Mouse (Mus musculus) B cell, adult 67 days (primary cell): ENCODE data around the gene Pofut1. TPM values are rescaled to one million over a fixed set of nuclear protein-coding genes. Genes with fewer than 3 reads are reported as not detected.

Experiments used
- total RNA-seq, 2 experiments: library from RNA; stranded (reverse); gene quantifications; 4 replicates each; pipeline ENCODE4 v1.2.4; 2023

Pofut1 gene
- 10 to 100 TPM; 34.0 to 37.9 TPM for total RNA-seq

DNA sequence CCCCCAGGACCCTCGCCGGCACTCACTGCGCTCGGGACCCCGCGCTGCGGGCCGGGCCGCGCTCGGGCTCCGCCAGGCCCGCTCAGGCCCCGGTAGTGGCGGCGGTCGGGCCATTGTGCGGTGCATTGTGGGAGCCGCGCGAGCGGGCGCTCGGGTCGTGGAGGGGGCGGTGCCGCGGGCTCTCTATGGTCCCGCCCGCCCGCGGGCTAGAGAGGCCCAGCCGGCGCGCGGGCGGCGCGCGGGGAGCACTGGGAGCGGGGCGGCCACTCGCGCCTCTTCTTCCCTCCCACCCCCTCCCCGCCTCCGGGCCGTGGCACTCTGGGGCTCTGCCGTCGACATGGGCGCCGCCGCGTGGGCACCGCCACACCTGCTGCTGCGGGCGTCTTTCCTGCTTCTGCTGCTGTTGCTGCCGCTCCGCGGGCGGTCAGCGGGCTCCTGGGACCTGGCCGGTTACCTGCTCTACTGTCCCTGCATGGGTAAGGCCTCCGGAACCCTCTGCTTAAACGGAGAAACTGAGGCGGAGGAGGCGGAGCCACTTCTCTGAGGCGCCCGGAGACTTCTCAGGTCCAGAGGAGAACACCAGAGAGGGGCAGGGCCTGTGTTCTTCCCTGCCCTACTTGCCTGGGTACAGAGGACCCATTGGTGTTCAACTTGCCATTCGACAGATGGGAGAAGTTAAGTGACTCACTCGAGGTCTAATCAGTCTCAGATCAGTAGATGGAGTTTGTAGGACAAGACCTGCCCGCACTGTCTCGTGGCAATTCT is at the start of gene Pofut1, which contains the start of gene Plagl2:
TSS of gene Pofut1 (plus strand) at position 284 of the 765 bp plus-strand sequence.
TSS of gene Plagl2 (minus strand) at position 177 of the 765 bp plus-strand sequence.

DNA sequence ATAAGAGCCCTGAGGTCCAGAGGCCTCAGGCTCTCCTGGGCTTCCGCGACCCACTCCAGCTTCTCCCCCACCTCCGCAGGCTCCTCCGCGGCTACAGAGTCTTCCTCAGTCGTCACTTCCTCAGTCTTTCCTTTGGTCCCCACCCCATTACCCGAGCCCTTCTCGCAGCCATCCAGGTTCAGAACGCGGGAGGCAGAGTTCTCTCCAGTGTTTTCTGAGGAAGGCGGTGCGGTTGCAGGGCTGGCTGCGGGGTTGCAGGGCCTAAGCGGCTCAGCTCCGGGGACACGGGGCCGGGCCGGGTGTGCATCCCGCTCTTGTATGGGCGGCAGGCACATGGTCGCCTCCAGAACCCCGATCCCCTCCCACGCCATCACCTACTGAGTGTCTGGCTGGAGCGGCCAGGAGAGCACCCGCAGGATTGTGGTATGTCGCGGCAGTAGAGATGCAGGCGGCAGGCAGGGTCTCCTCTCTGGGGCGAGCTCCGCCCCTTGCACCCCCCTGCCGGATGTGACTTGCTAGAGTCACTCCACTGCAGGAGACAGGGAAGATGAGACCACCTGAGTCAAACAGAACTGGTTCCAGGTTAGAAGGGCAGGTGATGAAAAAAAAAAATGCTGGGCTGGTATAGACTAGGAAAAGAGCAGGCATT is 16.3 kb upstream of the Pofut1 start, which contains the start of gene Tspyl3:
TSS of gene Tspyl3 (minus strand) at position 496 of the 649 bp plus-strand sequence.

DNA sequence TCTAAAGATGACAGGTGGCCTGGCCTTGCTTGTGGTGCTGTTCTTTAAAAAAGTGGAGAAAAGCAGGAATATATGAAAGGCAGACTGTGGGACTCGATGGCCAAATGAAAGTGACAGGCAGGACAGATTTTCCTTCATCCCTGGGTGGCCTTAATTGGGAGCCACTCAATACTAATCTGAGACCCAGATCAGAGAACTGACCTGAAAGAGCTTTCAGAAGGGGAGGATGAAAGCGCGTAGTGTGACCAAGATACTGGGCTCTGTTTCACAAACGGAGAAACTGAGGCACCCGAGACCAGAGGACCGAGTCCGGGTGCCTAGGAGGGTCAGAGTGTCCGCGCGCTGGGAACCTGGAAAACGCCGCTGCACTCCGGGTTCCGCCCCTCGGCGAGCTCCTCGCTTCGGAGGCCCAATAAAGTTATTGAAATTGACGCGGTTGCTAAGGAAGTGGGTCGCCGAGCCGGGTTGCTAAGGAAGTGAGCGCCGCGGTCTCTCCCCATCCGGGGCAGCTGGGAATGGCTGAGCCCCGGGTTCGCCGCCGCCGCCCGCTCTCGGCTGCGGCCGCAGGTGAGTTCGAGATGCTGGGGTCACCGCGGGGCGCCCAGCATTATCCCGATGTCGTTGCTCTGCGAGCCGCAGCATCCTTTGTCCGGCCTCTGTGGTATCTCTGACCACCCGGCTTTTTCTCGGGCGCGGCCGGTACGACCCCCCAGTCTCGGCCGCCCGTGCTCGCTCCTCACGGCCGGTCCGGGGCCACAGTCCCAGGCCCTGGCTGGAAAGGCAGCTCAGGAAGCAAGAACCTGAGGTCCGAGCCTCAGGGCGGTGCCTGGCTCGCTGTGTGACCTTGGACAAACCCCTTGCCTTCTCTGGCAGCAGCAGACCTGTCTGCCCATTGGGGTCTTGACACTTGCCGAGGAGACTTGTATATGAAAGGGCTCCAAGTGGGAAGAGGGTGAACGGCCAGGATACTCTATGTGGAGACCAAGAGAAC is 49.9 kb downstream of the Pofut1 start, which contains the start of gene Kif3b:
TSS of gene Kif3b (plus strand) at position 476 of the 991 bp plus-strand sequence.

Other genes with a start within 250 kb of the Pofut1 start
- gene Pdrg1, start 226.1 kb upstream of the Pofut1 start, total RNA-seq, result 10 to 100 TPM; 64.1 to 91.3 TPM
- gene Xkr7, start 209.7 kb upstream of the Pofut1 start, total RNA-seq, result not detected
- not detected for gene Ccm2l, start 175.6 kb upstream of the Pofut1 start, total RNA-seq
- 100 to 1,000 TPM; 142 to 161 TPM for gene Hck, start 133.1 kb upstream of the Pofut1 start, total RNA-seq
- gene Tm9sf4, start 80.2 kb upstream of the Pofut1 start, total RNA-seq, result 10 to 100 TPM; 71.6 to 71.8 TPM
- gene Tspyl3, start 16.1 kb upstream of the Pofut1 start, total RNA-seq, result 10 to 100 TPM; 17.9 to 19.4 TPM
- gene Plagl2, start 107 bp upstream of the Pofut1 start, total RNA-seq, result 10 to 100 TPM; 24.7 to 29.7 TPM
- gene Kif3b, start 49.9 kb downstream of the Pofut1 start, total RNA-seq, result 10 to 100 TPM; 19.0 to 20.5 TPM
- gene Asxl1, start 104.3 kb downstream of the Pofut1 start, total RNA-seq, result 10 to 100 TPM; 49.8 to 52.1 TPM